Mouse (Mus musculus): ENCODE results near the gene Tmem131l. TPM values are rescaled to one million over a fixed set of nuclear protein-coding genes. Genes with fewer than 3 reads are reported as not detected.

Gene Tmem131l
- total and polyA plus RNA-seq, 2 experiments from 2014 or later = 22.5 to 37.3 TPM

- Histone ChIP-seq H3K36me3 (ENCODE audit: insufficient read depth, low read length) (peaks cover 2% of the 10 kb centered on the region; the same call in 1 of the 2 replicates), H3K27ac (ENCODE audit: low read depth, low read length) (no peak overlapping the region), H3K4me3 (ENCODE audit: low read depth, low read length) (no peak overlapping the region), H3K4me1 (ENCODE audit: insufficient read depth, low read length) (no peaks in the 10 kb centered on the region), H3K4me2 (ENCODE audit: low read depth, low read length, poor library complexity, severe bottlenecking) (no peak overlapping the region), H3K9me3 (ENCODE audit: low read length) (no peaks in the 10 kb centered on the region), H3K27me3 (ENCODE audit: insufficient read depth, low read length) (no peaks in the 10 kb centered on the region), H3K9ac (replicated peaks; ENCODE audit: low read length, poor library complexity, severe bottlenecking) (no peak overlapping the region)
- ATAC-seq (ENCODE audit: low FRiP score) = no peak
- DNase-seq (ENCODE audit: low spot score) = no peak
- no peak for TF ChIP-seq CTCF (IDR thresholded peaks at IDR 0.05)
- 78% methylated on average over 4 of the region's 4 CpGs for WGBS
These were observed 91.2 kb downstream of the Tmem131l start for GRCm38 (mm10) chr3:83948801-83949200.

GRCm38 (mm10) chr3:83947476-83948245 lies 92.3 kb downstream of the Tmem131l start:
- no peak for DNase-seq (ENCODE audit: low spot score)
- no peaks in the 10 kb centered on the region for H3K4me1 ChIP-seq (ENCODE audit: insufficient read depth, low read length)
- H3K27me3 ChIP-seq (ENCODE audit: insufficient read depth, low read length) = no peaks in the 10 kb centered on the region
- no peak for TF ChIP-seq CTCF (IDR thresholded peaks at IDR 0.05)
- no peak overlapping the region for H3K4me2 ChIP-seq (ENCODE audit: low read depth, low read length, poor library complexity, severe bottlenecking)
- ATAC-seq (ENCODE audit: low FRiP score) = no peak
- no peaks in the 10 kb centered on the region for H3K9me3 ChIP-seq (ENCODE audit: low read length)
- no peak overlapping the region for H3K9ac ChIP-seq (replicated peaks; ENCODE audit: low read length, poor library complexity, severe bottlenecking)
- H3K36me3 ChIP-seq (ENCODE audit: insufficient read depth, low read length) = peaks cover 3% of the 10 kb centered on the region; the same call in 1 of the 2 replicates
- H3K27ac ChIP-seq (ENCODE audit: low read depth, low read length) = no peak overlapping the region
- 79% methylated on average over 8 of the region's 8 CpGs for WGBS
- H3K4me3 ChIP-seq (ENCODE audit: low read depth, low read length) = no peak overlapping the region

- Histone ChIP-seq H3K27ac (ENCODE audit: low read depth, low read length) (no peak overlapping the region), H3K4me1 (ENCODE audit: insufficient read depth, low read length) (no peaks in the 10 kb centered on the region), H3K4me2 (ENCODE audit: low read depth, low read length, poor library complexity, severe bottlenecking) (no peak overlapping the region), H3K9ac (replicated peaks; ENCODE audit: low read length, poor library complexity, severe bottlenecking) (no peak overlapping the region), H3K4me3 (ENCODE audit: low read depth, low read length) (no peak overlapping the region), H3K27me3 (ENCODE audit: insufficient read depth, low read length) (no peaks in the 10 kb centered on the region), H3K9me3 (ENCODE audit: low read length) (no peaks in the 10 kb centered on the region), H3K36me3 (ENCODE audit: insufficient read depth, low read length) (peaks cover 4% of the 10 kb centered on the region; the same call in 1 of the 2 replicates)
- DNase-seq (ENCODE audit: low spot score) (peak; percentile 60), ATAC-seq (ENCODE audit: low FRiP score) (no peak)
- peak; percentile 74 for TF ChIP-seq CTCF (IDR thresholded peaks at IDR 0.05)
- 79% methylated on average over 1 of the region's 1 CpGs for WGBS
These were observed 93.1 kb downstream of the Tmem131l start for GRCm38 (mm10) chr3:83946848-83947247.

- WGBS = 84% methylated on average over 2 of the region's 2 CpGs
- DNase-seq (ENCODE audit: low spot score) = no peak
- Histone ChIP-seq H3K27me3 (ENCODE audit: insufficient read depth, low read length) (no peaks in the 10 kb centered on the region), H3K27ac (ENCODE audit: low read depth, low read length) (no peak overlapping the region), H3K4me1 (ENCODE audit: insufficient read depth, low read length) (no peaks in the 10 kb centered on the region), H3K36me3 (ENCODE audit: insufficient read depth, low read length) (peaks cover 2% of the 10 kb centered on the region; the same call in 1 of the 2 replicates), H3K4me2 (ENCODE audit: low read depth, low read length, poor library complexity, severe bottlenecking) (no peak overlapping the region), H3K9me3 (ENCODE audit: low read length) (no peaks in the 10 kb centered on the region), H3K9ac (replicated peaks; ENCODE audit: low read length, poor library complexity, severe bottlenecking) (no peak overlapping the region), H3K4me3 (ENCODE audit: low read depth, low read length) (no peak overlapping the region)
- TF ChIP-seq CTCF (IDR thresholded peaks at IDR 0.05) = no peak
- ATAC-seq (ENCODE audit: low FRiP score) = no peak
These were observed 96.3 kb downstream of the Tmem131l start for GRCm38 (mm10) chr3:83943691-83944090.

DNA sequence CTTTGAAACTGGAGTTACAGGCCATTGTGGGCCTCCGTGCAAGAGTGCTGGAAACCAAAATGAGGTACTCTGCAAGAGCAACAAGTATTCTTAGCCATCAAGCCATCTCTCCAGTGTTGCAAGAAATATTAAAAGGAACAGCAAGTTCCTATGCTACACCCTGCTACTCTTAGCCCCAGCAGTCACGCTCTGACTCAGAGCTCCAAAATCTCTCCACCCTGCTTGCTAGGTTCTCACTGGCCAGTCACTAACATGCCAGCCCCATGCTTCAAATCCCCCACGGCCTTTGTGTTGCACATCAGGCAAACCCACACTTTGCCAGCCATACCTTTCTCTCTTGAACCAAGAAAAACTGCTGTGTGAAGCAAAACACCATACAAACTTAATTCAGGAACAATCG lies 96.8 kb downstream of the Tmem131l start:
- no peaks in the 10 kb centered on the region for H3K9me3 ChIP-seq (ENCODE audit: low read length)
- no peak for DNase-seq (ENCODE audit: low spot score)
- WGBS = 82% methylated on average over 4 of the region's 4 CpGs
- ATAC-seq (ENCODE audit: low FRiP score) = no peak
- H3K4me3 ChIP-seq (ENCODE audit: low read depth, low read length) = no peak overlapping the region
- TF ChIP-seq CTCF (IDR thresholded peaks at IDR 0.05) = no peak
- H3K4me2 ChIP-seq (ENCODE audit: low read depth, low read length, poor library complexity, severe bottlenecking) = no peak overlapping the region
- H3K9ac ChIP-seq (replicated peaks; ENCODE audit: low read length, poor library complexity, severe bottlenecking) = no peak overlapping the region
- H3K27ac ChIP-seq (ENCODE audit: low read depth, low read length) = no peak overlapping the region
- H3K4me1 ChIP-seq (ENCODE audit: insufficient read depth, low read length) = no peaks in the 10 kb centered on the region
- peaks cover 2% of the 10 kb centered on the region; the same call in 1 of the 2 replicates for H3K36me3 ChIP-seq (ENCODE audit: insufficient read depth, low read length)
- H3K27me3 ChIP-seq (ENCODE audit: insufficient read depth, low read length) = no peaks in the 10 kb centered on the region

DNA sequence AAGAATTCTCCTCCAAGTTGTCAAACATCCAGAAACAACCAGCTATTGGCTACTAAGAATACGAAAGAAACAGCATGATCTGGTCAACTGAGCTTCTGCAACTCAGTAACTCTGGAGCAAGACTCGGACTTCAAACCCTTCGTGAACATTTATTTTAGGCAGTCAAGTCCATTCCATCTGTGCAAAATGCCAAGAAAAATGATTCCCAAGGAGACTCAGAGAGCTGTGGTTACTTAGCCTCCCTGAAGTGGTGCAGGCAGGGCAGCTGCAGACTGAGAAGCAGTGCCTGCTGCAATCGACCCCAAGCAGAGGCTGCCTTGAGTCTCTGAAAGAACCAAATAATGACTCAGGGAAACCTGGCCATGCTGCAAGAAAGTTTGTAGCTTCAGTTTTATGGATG lies 98.1 kb downstream of the Tmem131l start:
- Histone ChIP-seq H3K9ac (replicated peaks; ENCODE audit: low read length, poor library complexity, severe bottlenecking) (no peak overlapping the region), H3K9me3 (ENCODE audit: low read length) (no peaks in the 10 kb centered on the region), H3K4me2 (ENCODE audit: low read depth, low read length, poor library complexity, severe bottlenecking) (no peak overlapping the region), H3K36me3 (ENCODE audit: insufficient read depth, low read length) (peaks cover 2% of the 10 kb centered on the region), H3K27ac (ENCODE audit: low read depth, low read length) (no peak overlapping the region), H3K4me3 (ENCODE audit: low read depth, low read length) (no peak overlapping the region), H3K27me3 (ENCODE audit: insufficient read depth, low read length) (no peaks in the 10 kb centered on the region), H3K4me1 (ENCODE audit: insufficient read depth, low read length) (no peaks in the 10 kb centered on the region)
- TF ChIP-seq CTCF (IDR thresholded peaks at IDR 0.05) = no peak
- DNase-seq (ENCODE audit: low spot score) (no peak), ATAC-seq (ENCODE audit: low FRiP score) (no peak)
- WGBS = 90% methylated on average over 4 of the region's 4 CpGs

All from midbrain, postnatal 0 days (tissue).